Comparison of ENCODE assay signal across 37 mouse cellular contexts in genomic region chr6:40585645-40586044, GRCm38 (mm10). TPM values are rescaled to one million over a fixed set of nuclear protein-coding genes. Genes with fewer than 3 reads are reported as not detected.
DNase-seq lines count a peak whose midpoint lies in the region; ATAC-seq and TF ChIP-seq lines count a peak whose summit lies in the region.
"Had no signal": no experiment of that assay in that cellular context is flagged by ENCODE, and none has a peak within 500 bp of the region (broad histone marks: within the 10 kb centered on the region; RNA-seq: fewer than 3 reads in every experiment).

TSS of gene Clec5a (minus strand) at chr6:40585821.

- no peaks in the 10 kb centered on the region for H3K27me3 ChIP-seq in forebrain, postnatal 0 days (ENCODE audit: insufficient read depth, low read length)
- H3K27me3 ChIP-seq in forebrain, embryonic 14.5 days (replicated peaks; ENCODE audit: control insufficient read depth, insufficient read depth, low read length): no peaks in the 10 kb centered on the region
- no peaks in the 10 kb centered on the region for H3K27me3 ChIP-seq in liver, postnatal 0 days (ENCODE audit: insufficient read depth, low read length)
- no peaks in the 10 kb centered on the region for H3K27me3 ChIP-seq in liver, embryonic 12.5 days (replicated peaks)
- H3K27me3 ChIP-seq: embryonic facial prominence, embryonic 13.5 days; forebrain, embryonic 12.5 days; heart, embryonic 15.5 days; kidney, embryonic 15.5 days had no signal

- ATAC-seq in forebrain, postnatal 0 days: peak; percentile 36
- no peak for ATAC-seq in forebrain, embryonic 14.5 days
- no peak for ATAC-seq in liver, postnatal 0 days
- ATAC-seq in liver, embryonic 12.5 days: no peak
- peak; percentile 57 for ATAC-seq in granulocyte monocyte progenitor cell, adult 5-6 weeks (replicated peaks; ENCODE audit: poor library complexity, severe bottlenecking)
- peak; percentile 41; the same call in 1 of the 2 replicates for ATAC-seq in neutrophil, adult 5-6 weeks (ENCODE audit: extremely low read depth, insufficient number of reproducible peaks, low FRiP score, poor library complexity, severe bottlenecking)
- ATAC-seq: inflammation-experienced regulatory T-cells, adult 6 months; lung, postnatal 0 days; midbrain, embryonic 16.5 days; Patski had no signal

- H3K36me3 ChIP-seq in forebrain, postnatal 0 days (ENCODE audit: insufficient read depth): no peaks in the 10 kb centered on the region
- H3K36me3 ChIP-seq in forebrain, embryonic 14.5 days (ENCODE audit: control insufficient read depth, insufficient read depth, low read length): no peaks in the 10 kb centered on the region
- H3K36me3 ChIP-seq in liver, postnatal 0 days (replicated peaks; ENCODE audit: insufficient read depth, low read length): no peaks in the 10 kb centered on the region
- H3K36me3 ChIP-seq in liver, embryonic 12.5 days: no peaks in the 10 kb centered on the region
- H3K36me3 ChIP-seq: embryonic facial prominence, embryonic 13.5 days; forebrain, embryonic 12.5 days; G1E; heart, embryonic 15.5 days; kidney, embryonic 15.5 days; midbrain, embryonic 10.5 days had no signal

- TF ChIP-seq CTCF in forebrain, postnatal 0 days (IDR thresholded peaks at IDR 0.05; ENCODE audit: low read depth): no peak
- TF ChIP-seq CTCF in liver, postnatal 0 days (IDR thresholded peaks at IDR 0.05; ENCODE audit: low read depth): no peak

- H3K4me3 ChIP-seq in forebrain, postnatal 0 days (ENCODE audit: low read depth, low read length): no peak within 1 kb of the TSS
- H3K4me3 ChIP-seq in forebrain, embryonic 14.5 days (ENCODE audit: low read depth, low read length): no peak within 1 kb of the TSS
- peak within 1 kb of the TSS; percentile 34 for H3K4me3 ChIP-seq in liver, postnatal 0 days (ENCODE audit: low read depth, low read length)
- no peak within 1 kb of the TSS for H3K4me3 ChIP-seq in liver, embryonic 12.5 days
- H3K4me3 ChIP-seq: embryonic facial prominence, embryonic 13.5 days; erythroblast, embryonic 14.5 days; forebrain, embryonic 12.5 days; gastrocnemius, adult 2 months; heart, embryonic 15.5 days; kidney, embryonic 15.5 days; layer of hippocampus, adult 2 months; midbrain, embryonic 10.5 days had no signal

- no peaks in the 10 kb centered on the region for H3K9me3 ChIP-seq in forebrain, postnatal 0 days (ENCODE audit: low read length)
- no peaks in the 10 kb centered on the region for H3K9me3 ChIP-seq in forebrain, embryonic 14.5 days (replicated peaks; ENCODE audit: control insufficient read depth, low read length)
- no peaks in the 10 kb centered on the region for H3K9me3 ChIP-seq in liver, postnatal 0 days (ENCODE audit: low read length)
- H3K9me3 ChIP-seq in liver, embryonic 12.5 days (replicated peaks): no peaks in the 10 kb centered on the region
- H3K9me3 ChIP-seq: embryonic facial prominence, embryonic 13.5 days; forebrain, embryonic 12.5 days; G1E; heart, embryonic 15.5 days; kidney, embryonic 15.5 days; midbrain, embryonic 10.5 days had no signal

- no peak within 1 kb of the TSS for H3K9ac ChIP-seq in forebrain, postnatal 0 days
- no peak within 1 kb of the TSS for H3K9ac ChIP-seq in forebrain, embryonic 14.5 days (ENCODE audit: low read length)
- no peak within 1 kb of the TSS; the same call in 1 of the 2 replicates for H3K9ac ChIP-seq in liver, postnatal 0 days (replicated peaks)
- no peak within 1 kb of the TSS for H3K9ac ChIP-seq in liver, embryonic 12.5 days
- H3K9ac ChIP-seq: embryonic facial prominence, embryonic 13.5 days; forebrain, embryonic 12.5 days; heart, embryonic 15.5 days; hindbrain, embryonic 14.5 days; kidney, embryonic 15.5 days had no signal

- no peak within 1 kb of the TSS for H3K27ac ChIP-seq in forebrain, postnatal 0 days (ENCODE audit: low read depth, low read length)
- no peak within 1 kb of the TSS for H3K27ac ChIP-seq in forebrain, embryonic 14.5 days (ENCODE audit: low read depth, low read length)
- 0 out of 2 replicates have a peak within 1 kb of the TSS, but pooled peaks have one; percentile 4 for H3K27ac ChIP-seq in liver, postnatal 0 days (ENCODE audit: low read depth)
- H3K27ac ChIP-seq in liver, embryonic 12.5 days: no peak within 1 kb of the TSS
- H3K27ac ChIP-seq: embryonic facial prominence, embryonic 13.5 days; forebrain, embryonic 12.5 days; gastrocnemius, adult 2 months; heart, embryonic 15.5 days; hindbrain, embryonic 14.5 days; kidney, embryonic 15.5 days; layer of hippocampus, adult 2 months; midbrain, embryonic 10.5 days had no signal

- H3K4me2 ChIP-seq in forebrain, postnatal 0 days (ENCODE audit: low read depth): no peak within 1 kb of the TSS
- H3K4me2 ChIP-seq in forebrain, embryonic 14.5 days (ENCODE audit: low read length): no peak within 1 kb of the TSS
- H3K4me2 ChIP-seq in liver, postnatal 0 days (ENCODE audit: low read depth, low read length): peak within 1 kb of the TSS; percentile 38
- no peak within 1 kb of the TSS for H3K4me2 ChIP-seq in liver, embryonic 12.5 days
- H3K4me2 ChIP-seq: embryonic facial prominence, embryonic 13.5 days; forebrain, embryonic 12.5 days; heart, embryonic 15.5 days; hindbrain, embryonic 14.5 days; kidney, embryonic 15.5 days had no signal

- TF ChIP-seq EP300 in liver, postnatal 0 days (IDR thresholded peaks at IDR 0.05; ENCODE audit: low read depth): no peak

- H3K4me1 ChIP-seq in forebrain, postnatal 0 days (ENCODE audit: insufficient read depth): no peaks in the 10 kb centered on the region
- no peaks in the 10 kb centered on the region for H3K4me1 ChIP-seq in forebrain, embryonic 14.5 days (ENCODE audit: control insufficient read depth, insufficient read depth, low read length)
- H3K4me1 ChIP-seq in liver, postnatal 0 days (ENCODE audit: insufficient read depth): no peaks in the 10 kb centered on the region
- no peaks in the 10 kb centered on the region for H3K4me1 ChIP-seq in liver, embryonic 12.5 days
- H3K4me1 ChIP-seq: embryonic facial prominence, embryonic 13.5 days; forebrain, embryonic 12.5 days; heart, embryonic 15.5 days; kidney, embryonic 15.5 days; midbrain, embryonic 10.5 days had no signal

- WGBS in forebrain, postnatal 0 days: 87% methylated on average over 5 of the region's 5 CpGs
- WGBS in forebrain, embryonic 14.5 days: 81% methylated on average over 5 of the region's 5 CpGs
- WGBS in liver, postnatal 0 days (ENCODE audit: insufficient replicate concordance): 35% methylated on average over 5 of the region's 5 CpGs
- WGBS in liver, embryonic 12.5 days (ENCODE audit: insufficient replicate concordance): 32% methylated on average over 5 of the region's 5 CpGs

- no peak for DNase-seq in forebrain, postnatal 0 days
- DNase-seq in forebrain, embryonic 14.5 days (ENCODE audit: low spot score): no peak
- no peak for DNase-seq in liver, postnatal 0 days
- DNase-seq in layer of hippocampus, postnatal 25 days (ENCODE audit: extremely low spot score in 1 of 2, low spot score in 1 of 2): no peak
- DNase-seq in frontal cortex, postnatal 14 days (ENCODE audit: low spot score in 2 of 2): no peak
- DNase-seq: adrenal gland, postnatal 10 days; cerebellum, adult 18-20 months; cerebellum, postnatal 36 days; embryo, embryonic 11 days; gastrocnemius, adult 2 months; gastrocnemius, postnatal 36 days; heart, postnatal 36 days; kidney, adult 11 months; kidney, postnatal 36 days; layer of hippocampus, postnatal 36 days; left cerebral cortex, postnatal 4 days; lung, adult 18-20 months; lung, postnatal 4 days; right cerebral cortex, adult 18-20 months; spleen, adult 18-20 months; thymus, postnatal 14 days had no signal

RNA-seq across cellular contexts. Expression of gene Clec5a, which starts in this region (rescaled TPM):
- total RNA-seq in forebrain, postnatal 0 days (2014; rRNA removed): 0.23 and 0.52 TPM in 2 replicates
- 0.88 and 1.0 TPM in 2 replicates for polyA plus RNA-seq in forebrain, postnatal 0 days (2015; fragmentation: Nextera tagmentation; extraction: Ambion mirVana)
- polyA plus RNA-seq in forebrain, embryonic 14.5 days (2014; fragmentation: Nextera tagmentation; extraction: Ambion mirVana): 0.66 and 0.84 TPM in 2 replicates
- polyA plus RNA-seq in liver, postnatal 0 days (2015; fragmentation: Nextera tagmentation; extraction: Ambion mirVana): 9.7 and 12.0 TPM in 2 replicates
- polyA plus RNA-seq in liver, embryonic 12.5 days (2016; fragmentation: Nextera tagmentation; extraction: Ambion mirVana): 2.5 and 2.8 TPM in 2 replicates
- total RNA-seq in granulocyte monocyte progenitor cell, adult 5-6 weeks (2014; fragmentation: Nextera tagmentation): 59.5 and 89.0 TPM in 2 replicates
- total RNA-seq in granulocyte monocyte progenitor cell, adult 5-6 weeks (2017): 90.0 and 126 TPM in 2 replicates
- total RNA-seq in neutrophil, adult 5-6 weeks (2017): 84.5 and 85.2 TPM in 2 replicates
- 1 to 10 TPM in 1 of 2 experiments, under 1 TPM in 1; 0.52 to 1.2 TPM for total RNA-seq in layer of hippocampus, postnatal 25 days (2021)
- polyA plus RNA-seq: erythroblast, embryonic 14.5 days; G1E; inflammation-experienced regulatory T-cells, adult 6 months; Patski had no signal

Comparison
In these comparisons a context has a peak if more than half of its experiments do, and no peak if none do; other contexts are left out.
1. RNA of gene Clec5a (total RNA-seq): 59.5 to 126 TPM in granulocyte monocyte progenitor cell, adult 5-6 weeks and 84.5 to 85.2 TPM in neutrophil, adult 5-6 weeks; 0.52 to 1.2 TPM in layer of hippocampus, postnatal 25 days and 0.23 to 0.52 TPM in forebrain, postnatal 0 days; every median in the first group is over 10 times any median in the second.
2. ATAC-seq: peak in forebrain, postnatal 0 days (single experiment), granulocyte monocyte progenitor cell, adult 5-6 weeks (single experiment) and neutrophil, adult 5-6 weeks (single experiment); none in forebrain, embryonic 14.5 days (single experiment), liver, postnatal 0 days (single experiment) and liver, embryonic 12.5 days (single experiment).